Mouse (Mus musculus) G1E (cell line): ENCODE results near the gene L3mbtl1. TPM values are rescaled to one million over a fixed set of nuclear protein-coding genes. Genes with fewer than 3 reads are reported as not detected.

Source experiments
- ATAC-seq: 2 replicates; pipeline ENCODE4 v1.8.0; 2016; ENCODE audit warnings: mild to moderate bottlenecking; ENCODE audit not compliant: insufficient number of reproducible peaks, poor library complexity, low FRiP score, severe bottlenecking; ENCODE audit errors: extremely low read depth
- DNase-seq: peaks from one replicate; pipeline ENCODE4 v3.0.0; 2012; ENCODE audit warnings: low spot score
- H3K27me3 ChIP-seq: 2 replicates; pipeline ENCODE4 v1.6.1; 2012; ENCODE audit warnings: mild to moderate bottlenecking, low read length, inconsistent platforms; ENCODE audit not compliant: insufficient read depth
- H3K36me3 ChIP-seq: replicated peaks from 2 replicates; pipeline ENCODE3; 2012; ENCODE audit warnings: mild to moderate bottlenecking, inconsistent platforms
- H3K4me1 ChIP-seq: 2 replicates; pipeline ENCODE4 v1.6.1; 2012; ENCODE audit warnings: low read depth, low read length, inconsistent platforms, mixed read lengths; ENCODE audit not compliant: insufficient read depth
- H3K4me3 ChIP-seq: 2 replicates; pipeline ENCODE4 v1.5.1; 2012; ENCODE audit warnings: low read depth, mild to moderate bottlenecking, inconsistent platforms, low read length, moderate library complexity, mixed read lengths
- H3K9me3 ChIP-seq: replicated peaks from 2 replicates; pipeline ENCODE4 v1.6.1; 2012; ENCODE audit warnings: inconsistent platforms
- CTCF ChIP-seq: IDR thresholded peaks from 2 replicates; pipeline ENCODE4 v1.5.1; 2012; ENCODE audit warnings: low read depth, low read length, inconsistent platforms, mixed read lengths
- GATA1 ChIP-seq: IDR thresholded peaks from 2 replicates; pipeline ENCODE4 v1.6.1; 2012; ENCODE audit warnings: borderline replicate concordance, low read length, inconsistent platforms, mixed read lengths
- GATA2 ChIP-seq: IDR thresholded peaks from 2 replicates; pipeline ENCODE4 v1.6.1; 2012; ENCODE audit warnings: low read depth, low read length, inconsistent platforms, borderline replicate concordance
- POLR2AphosphoS5 ChIP-seq: IDR thresholded peaks from 2 replicates; pipeline ENCODE4 v1.6.1; 2012; ENCODE audit warnings: low read depth, low read length, inconsistent platforms; ENCODE audit not compliant: insufficient replicate concordance
- TAL1 ChIP-seq: conservative IDR thresholded peaks from 2 replicates; pipeline ENCODE4 v1.6.1; 2012; ENCODE audit warnings: low read depth, low read length, inconsistent platforms, mixed read lengths
- polyA plus RNA-seq: library from polyadenylated mRNA; stranded (reverse); fragments of >175 nt; gene quantifications from 2 replicates; pipeline ENCODE4 v1.2.3, GENCODE M21; 2012
- total RNA-seq, 2 experiments: library from RNA; stranded (forward) in 1 of 2; stranded (reverse) in 1 of 2; fragments of 200-1000 nt in 1 of 2; fragments of >200 nt in 1 of 2; fragmentation: Nextera tagmentation in 1 of 2; gene quantifications; 2 replicates each; pipeline ENCODE4 v1.2.3; 2014 to 2017

The L3mbtl1 gene
- total and polyA plus RNA-seq, 3 experiments = not detected

DNA sequence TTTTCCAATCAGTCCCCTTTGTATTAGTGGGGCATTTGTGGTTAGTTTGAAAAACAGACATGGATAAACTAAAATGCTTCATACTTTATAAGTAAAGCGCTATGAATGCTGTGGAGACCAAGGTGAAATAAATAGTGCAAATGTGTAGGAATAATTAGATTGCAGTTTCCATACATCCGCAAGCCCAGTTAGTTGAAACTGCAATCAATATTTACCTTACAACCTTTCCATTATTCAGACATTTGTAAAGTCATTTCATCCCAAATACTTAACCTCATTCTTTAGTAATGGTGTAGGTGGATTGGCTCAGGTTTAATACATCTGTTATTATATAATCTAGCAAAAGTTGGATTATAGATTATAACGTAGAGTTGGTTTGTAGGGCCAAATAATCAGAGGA, 7.6 kb upstream of the L3mbtl1 start:
- H3K36me3 ChIP-seq = peaks cover 77% of the 10 kb centered on the region
- H3K9me3 ChIP-seq = no peaks in the 10 kb centered on the region
- TF ChIP-seq POLR2AphosphoS5 = no peak
- no peak for TF ChIP-seq GATA2
- TF ChIP-seq GATA1 = no peak
- TF ChIP-seq TAL1 = no peak
- no peak for TF ChIP-seq CTCF
- no peaks in the 10 kb centered on the region for H3K27me3 ChIP-seq
- ATAC-seq = no peak
- H3K4me3 ChIP-seq = no peak overlapping the region
- H3K4me1 ChIP-seq = peaks cover 22% of the 10 kb centered on the region
- no peak for DNase-seq

DNA sequence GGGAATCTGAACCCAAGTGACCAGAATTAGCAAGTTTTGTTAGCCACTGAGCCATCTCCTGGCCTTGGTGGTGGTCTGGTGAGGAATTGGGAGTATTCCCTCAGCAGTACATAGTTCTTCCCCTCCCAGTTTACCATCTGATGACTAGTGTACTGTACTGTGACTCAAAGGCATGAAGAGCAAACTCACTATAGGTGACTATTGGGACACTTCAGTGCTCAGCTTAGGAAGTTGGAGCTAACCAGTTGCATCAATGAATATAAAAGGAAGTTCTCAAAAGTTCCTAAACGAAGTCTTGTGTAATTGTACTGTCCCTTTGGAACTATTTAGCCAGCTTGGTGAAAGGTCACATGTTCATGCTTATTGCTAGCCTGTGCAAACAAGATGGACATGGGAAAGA, 3.7 kb upstream of the L3mbtl1 start:
- Histone ChIP-seq H3K27me3 (peaks cover 16% of the 10 kb centered on the region), H3K9me3 (no peaks in the 10 kb centered on the region), H3K4me1 (peaks cover 15% of the 10 kb centered on the region), H3K36me3 (peaks cover 57% of the 10 kb centered on the region), H3K4me3 (no peak overlapping the region)
- TF ChIP-seq GATA1 (no peak), GATA2 (no peak), CTCF (no peak), TAL1 (no peak)
- DNase-seq = no peak
- no peak for ATAC-seq

DNA sequence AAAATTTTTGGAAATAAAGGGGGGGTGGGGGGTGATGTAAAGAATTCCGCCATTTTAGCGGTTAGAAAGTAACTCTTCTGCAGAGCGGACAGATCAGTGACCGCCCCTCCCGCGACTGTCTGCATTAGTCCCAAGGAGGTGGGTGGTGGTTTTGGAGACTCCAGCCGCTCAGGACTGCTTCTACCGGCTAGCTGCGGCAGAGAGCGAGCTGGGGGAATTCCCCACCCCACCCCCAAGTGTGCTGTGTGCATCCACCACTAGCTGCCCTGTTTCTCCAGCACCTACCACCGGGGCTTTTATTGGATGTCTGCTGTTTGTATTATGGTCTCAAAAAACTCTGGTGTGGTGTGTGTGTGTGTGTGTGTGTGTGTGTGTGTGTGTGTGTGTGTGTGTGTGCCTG, 659 bp downstream of the L3mbtl1 start:
- H3K4me1 ChIP-seq = peaks cover 9% of the 10 kb centered on the region; the same call in 1 of the 2 replicates
- H3K27me3 ChIP-seq = peaks cover 23% of the 10 kb centered on the region
- H3K4me3 ChIP-seq = no peak overlapping the region
- peaks cover 18% of the 10 kb centered on the region for H3K36me3 ChIP-seq
- no peak for ATAC-seq
- no peak for DNase-seq
- TF ChIP-seq POLR2AphosphoS5 (no peak), GATA2 (no peak), CTCF (no peak), GATA1 (no peak), TAL1 (no peak)
- H3K9me3 ChIP-seq = 0 out of 2 replicates have a peak, but pooled peaks cover 2% of the 10 kb centered on the region

DNA sequence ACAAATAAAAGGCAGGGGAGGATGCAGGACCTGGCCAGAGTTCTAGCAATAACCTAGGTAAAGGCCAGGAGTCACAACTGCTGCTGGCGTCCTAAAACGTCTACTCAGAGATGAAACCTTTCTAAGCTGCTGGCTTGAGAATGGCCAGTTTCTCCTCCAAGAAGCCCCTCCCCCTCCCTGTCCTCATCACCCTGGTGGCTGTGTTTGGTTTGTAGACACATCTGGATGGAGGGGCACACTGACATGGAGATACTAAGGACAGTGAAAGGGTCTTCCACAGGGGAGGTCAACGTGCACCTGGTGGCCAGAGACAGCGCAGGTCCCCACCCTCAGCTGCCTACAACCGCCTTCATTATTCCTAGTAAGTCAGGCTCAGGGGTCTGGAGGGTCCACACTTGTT, 3.7 kb downstream of the L3mbtl1 start:
- no peaks in the 10 kb centered on the region for H3K36me3 ChIP-seq
- ATAC-seq = no peak
- no peak overlapping the region for H3K4me3 ChIP-seq
- DNase-seq = no peak
- H3K27me3 ChIP-seq = peaks cover 23% of the 10 kb centered on the region
- 0 out of 2 replicates have a peak, but pooled peaks cover 2% of the 10 kb centered on the region for H3K9me3 ChIP-seq
- TF ChIP-seq CTCF (no peak), TAL1 (no peak), GATA2 (no peak), POLR2AphosphoS5 (no peak)
- H3K4me1 ChIP-seq = peaks cover 9% of the 10 kb centered on the region; the same call in 1 of the 2 replicates

DNA sequence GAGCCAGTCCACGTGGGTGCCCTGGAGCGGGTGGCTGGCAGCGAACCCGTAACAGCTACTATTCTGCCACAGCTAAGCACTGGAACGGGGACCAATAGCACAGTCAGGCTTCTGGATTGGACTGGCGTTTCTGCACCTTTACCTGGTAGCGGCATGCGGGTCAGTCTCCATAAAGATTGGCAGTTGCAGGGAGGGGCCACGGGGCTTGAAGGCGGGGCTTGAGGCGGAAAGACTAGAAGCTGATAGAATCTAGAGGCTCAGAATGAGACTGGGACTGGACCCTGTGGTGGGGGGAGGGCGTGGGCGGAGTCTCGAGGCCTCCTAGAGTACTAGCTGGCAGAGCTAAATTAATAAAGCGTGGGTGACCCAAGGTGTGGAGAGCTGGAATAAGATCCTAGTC, 4.5 kb downstream of the L3mbtl1 start:
- peaks cover 9% of the 10 kb centered on the region; the same call in 1 of the 2 replicates for H3K4me1 ChIP-seq
- no peak for TF ChIP-seq POLR2AphosphoS5
- no peak overlapping the region for H3K4me3 ChIP-seq
- 0 out of 2 replicates have a peak, but pooled peaks cover 2% of the 10 kb centered on the region for H3K9me3 ChIP-seq
- no peaks in the 10 kb centered on the region for H3K36me3 ChIP-seq
- H3K27me3 ChIP-seq = peaks cover 23% of the 10 kb centered on the region
- ATAC-seq (no peak), DNase-seq (no peak)

DNA sequence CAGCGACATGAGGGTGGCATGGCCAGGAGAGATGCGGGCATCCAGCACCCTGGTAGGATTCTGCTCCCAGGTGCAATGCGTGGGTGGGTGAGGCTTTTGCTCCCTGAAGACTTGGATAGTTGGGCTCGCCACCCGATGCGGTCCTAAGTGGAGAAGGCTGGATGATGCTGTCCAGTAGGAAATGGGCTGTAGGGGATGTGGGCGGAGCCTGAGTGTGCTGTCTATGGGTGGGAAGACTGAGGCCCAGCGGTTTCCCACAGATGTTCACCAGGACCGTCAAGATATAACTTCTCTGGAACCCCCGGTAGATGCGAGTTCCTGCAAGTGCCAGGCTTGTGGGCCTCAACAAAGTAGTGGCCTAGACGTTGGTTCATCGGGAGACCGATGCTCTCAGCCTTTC, 4.9 kb downstream of the L3mbtl1 start:
- Histone ChIP-seq H3K27me3 (peaks cover 18% of the 10 kb centered on the region), H3K4me3 (no peak overlapping the region), H3K4me1 (peaks cover 5% of the 10 kb centered on the region; the same call in 1 of the 2 replicates), H3K36me3 (no peaks in the 10 kb centered on the region), H3K9me3 (0 out of 2 replicates have a peak, but pooled peaks cover 2% of the 10 kb centered on the region)
- DNase-seq (no peak), ATAC-seq (no peak)
- TF ChIP-seq GATA1 = no peak

DNA sequence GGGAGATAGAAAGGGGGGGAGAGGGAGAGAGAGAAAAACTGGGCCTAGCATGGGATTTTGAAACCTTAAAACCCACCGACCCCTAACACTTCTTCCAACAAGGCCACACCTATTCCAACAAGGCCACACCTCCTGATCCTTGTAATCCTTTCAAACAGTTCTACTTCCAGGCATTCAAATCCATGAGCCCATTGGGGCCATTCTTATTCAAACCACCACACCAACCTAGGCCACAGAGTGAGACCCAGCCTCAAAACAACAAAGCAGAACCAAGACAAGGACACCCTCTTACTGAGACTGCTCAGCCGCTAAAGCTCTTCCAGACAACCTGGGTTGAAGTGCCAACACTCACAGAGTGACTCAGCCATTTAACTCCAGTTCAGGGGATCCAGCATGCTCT, 7.5 kb downstream of the L3mbtl1 start:
- TF ChIP-seq GATA1 = no peak
- TF ChIP-seq CTCF = no peak
- TF ChIP-seq POLR2AphosphoS5 = no peak
- peaks cover 4% of the 10 kb centered on the region; the same call in 1 of the 2 replicates for H3K27me3 ChIP-seq
- DNase-seq = no peak

More for the DNA sequence above, 7.5 kb downstream of the L3mbtl1 start:
- ATAC-seq = no peak
- H3K9me3 ChIP-seq = 0 out of 2 replicates have a peak, but pooled peaks cover 2% of the 10 kb centered on the region
- H3K4me1 ChIP-seq = no peaks in the 10 kb centered on the region; the same call in 1 of the 2 replicates
- H3K36me3 ChIP-seq = no peaks in the 10 kb centered on the region
- H3K4me3 ChIP-seq = no peak overlapping the region
